Mouse (Mus musculus): ENCODE measurements around the gene Exd1.

- TF ChIP-seq EP300 (IDR thresholded peaks at IDR 0.05; ENCODE audit: low read depth) (no peak), CTCF (IDR thresholded peaks at IDR 0.05; ENCODE audit: low read depth) (no peak)
Observed at GRCm38 (mm10) chr2:119486488-119486887, 60.9 kb downstream of the Exd1 start.

All from liver, embryonic 14.5 days (tissue).